In the genomic region with DNA sequence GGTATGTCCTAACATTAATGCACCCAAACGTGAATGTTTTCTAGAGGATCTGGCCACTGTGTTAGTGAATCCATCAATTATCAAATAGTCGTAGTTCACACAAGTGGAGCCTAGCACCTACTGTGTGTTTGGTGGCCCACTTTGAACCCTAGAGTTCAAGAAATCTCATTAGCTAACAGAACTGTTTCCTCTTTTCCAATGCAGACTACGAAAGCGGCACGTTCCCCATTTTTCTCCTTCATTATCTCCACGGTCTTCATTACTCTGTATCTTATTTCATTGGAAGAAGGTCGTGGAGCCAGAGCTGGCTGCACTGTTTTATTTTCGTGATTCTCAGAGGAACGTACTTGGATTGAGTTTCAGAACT, we compare ENCODE assay signal across 9 mouse cellular contexts. TPM values are rescaled to one million over a fixed set of nuclear protein-coding genes. Genes with fewer than 3 reads are reported as not detected.
DNase-seq lines count a peak whose midpoint lies in the region; ATAC-seq lines count a peak whose summit lies in the region.
"Had no signal": no experiment of that assay in that cellular context is flagged by ENCODE, and none has a peak within 500 bp of the region (broad histone marks: within the 10 kb centered on the region; RNA-seq: fewer than 3 reads in every experiment).

No protein-coding gene starts in this region.

- peak overlapping the region; percentile 91 for H3K4me2 ChIP-seq in neural tube, embryonic 11.5 days (ENCODE audit: low read depth)
- H3K4me2 ChIP-seq in forebrain, embryonic 14.5 days (ENCODE audit: low read length): peak overlapping the region; percentile 97
- H3K4me2 ChIP-seq in liver, embryonic 11.5 days: peak overlapping the region; percentile 99
- H3K4me2 ChIP-seq in stomach, embryonic 15.5 days: peak overlapping the region; percentile 99

- H3K9ac ChIP-seq in neural tube, embryonic 11.5 days (ENCODE audit: low read length): peak overlapping the region; percentile 61
- H3K9ac ChIP-seq in forebrain, embryonic 14.5 days (ENCODE audit: low read length): peak overlapping the region; percentile 69; the same call in 1 of the 2 replicates
- peak overlapping the region; percentile 72 for H3K9ac ChIP-seq in liver, embryonic 11.5 days (ENCODE audit: low read depth, low read length)
- 0 out of 2 replicates have a peak overlapping the region, but pooled peaks have one; percentile 38 for H3K9ac ChIP-seq in stomach, embryonic 15.5 days

- ATAC-seq in neural tube, embryonic 11.5 days (ENCODE audit: insufficient read depth, low FRiP score, low TSS enrichment): no peak
- no peak for ATAC-seq in forebrain, embryonic 14.5 days
- ATAC-seq in liver, embryonic 11.5 days (replicated peaks; ENCODE audit: low FRiP score): no peak
- ATAC-seq in stomach, embryonic 15.5 days (ENCODE audit: insufficient read depth, low FRiP score, low read depth): no peak

- DNase-seq in neural tube, embryonic 11.5 days (ENCODE audit: low spot score): no peak
- DNase-seq in neural tube, embryonic 10.5 days (ENCODE audit: extremely low spot score, low spot score): no peak
- DNase-seq in forebrain, embryonic 14.5 days (ENCODE audit: low spot score): no peak
- DNase-seq in liver, embryonic 11.5 days (ENCODE audit: low spot score): no peak
- DNase-seq in urinary bladder, postnatal 10 days (ENCODE audit: low spot score): no peak
- DNase-seq in adrenal gland, postnatal 36 days: no peak
- no peak for DNase-seq in gastrocnemius, adult 18-20 months (ENCODE audit: low spot score)
- DNase-seq: adrenal gland, adult 8-10 months had no signal

- no peaks in the 10 kb centered on the region for H3K36me3 ChIP-seq in neural tube, embryonic 11.5 days (ENCODE audit: control insufficient read depth, insufficient read depth, low read length)
- H3K36me3 ChIP-seq in forebrain, embryonic 14.5 days (ENCODE audit: control insufficient read depth, insufficient read depth, low read length): peaks cover 5% of the 10 kb centered on the region
- H3K36me3 ChIP-seq in liver, embryonic 11.5 days (ENCODE audit: control insufficient read depth, insufficient read depth, low read length): no peaks in the 10 kb centered on the region; the same call in none of the 2 replicates
- H3K36me3 ChIP-seq in stomach, embryonic 15.5 days: no peaks in the 10 kb centered on the region; the same call in 1 of the 2 replicates

- peak overlapping the region; percentile 52 for H3K4me3 ChIP-seq in neural tube, embryonic 11.5 days (ENCODE audit: low read depth, low read length)
- H3K4me3 ChIP-seq in forebrain, embryonic 14.5 days (ENCODE audit: low read depth, low read length): peak overlapping the region; percentile 55
- H3K4me3 ChIP-seq in liver, embryonic 11.5 days (ENCODE audit: low read depth, low read length): peak overlapping the region; percentile 72
- peak overlapping the region; percentile 57 for H3K4me3 ChIP-seq in stomach, embryonic 15.5 days (replicated peaks)

- H3K4me1 ChIP-seq in neural tube, embryonic 11.5 days (ENCODE audit: control insufficient read depth, insufficient read depth, low read length): peaks cover 7% of the 10 kb centered on the region; the same call in 1 of the 2 replicates
- H3K4me1 ChIP-seq in forebrain, embryonic 14.5 days (ENCODE audit: control insufficient read depth, insufficient read depth, low read length): peaks cover 8% of the 10 kb centered on the region
- peaks cover 14% of the 10 kb centered on the region for H3K4me1 ChIP-seq in liver, embryonic 11.5 days (replicated peaks; ENCODE audit: control insufficient read depth, insufficient read depth, low read length)
- H3K4me1 ChIP-seq in stomach, embryonic 15.5 days: peaks cover 11% of the 10 kb centered on the region; the same call in 1 of the 2 replicates

- no peak overlapping the region for H3K27ac ChIP-seq in neural tube, embryonic 11.5 days (ENCODE audit: low read depth, low read length)
- no peak overlapping the region for H3K27ac ChIP-seq in forebrain, embryonic 14.5 days (ENCODE audit: low read depth, low read length)
- H3K27ac ChIP-seq in liver, embryonic 11.5 days (ENCODE audit: low read depth, low read length): no peak overlapping the region
- no peak overlapping the region for H3K27ac ChIP-seq in stomach, embryonic 15.5 days

- H3K9me3 ChIP-seq in neural tube, embryonic 11.5 days (ENCODE audit: control insufficient read depth, low read length): no peaks in the 10 kb centered on the region
- H3K9me3 ChIP-seq in forebrain, embryonic 14.5 days (replicated peaks; ENCODE audit: control insufficient read depth, low read length): no peaks in the 10 kb centered on the region
- H3K9me3 ChIP-seq in liver, embryonic 11.5 days (ENCODE audit: control insufficient read depth, low read length): no peaks in the 10 kb centered on the region
- H3K9me3 ChIP-seq in stomach, embryonic 15.5 days: no peaks in the 10 kb centered on the region

- WGBS in neural tube, embryonic 11.5 days: 50% methylated on average over 9 of the region's 9 CpGs
- 34% methylated on average over 9 of the region's 9 CpGs for WGBS in forebrain, embryonic 14.5 days
- 37% methylated on average over 9 of the region's 9 CpGs for WGBS in liver, embryonic 11.5 days
- WGBS in stomach, embryonic 15.5 days: 34% methylated on average over 9 of the region's 9 CpGs

- peaks cover 7% of the 10 kb centered on the region for H3K27me3 ChIP-seq in neural tube, embryonic 11.5 days (ENCODE audit: control insufficient read depth, insufficient read depth, low read length)
- H3K27me3 ChIP-seq in forebrain, embryonic 14.5 days (replicated peaks; ENCODE audit: control insufficient read depth, insufficient read depth, low read length): 0 out of 2 replicates have a peak, but pooled peaks cover 3% of the 10 kb centered on the region
- H3K27me3 ChIP-seq in liver, embryonic 11.5 days (replicated peaks; ENCODE audit: control insufficient read depth, insufficient read depth, low read length): peaks cover 19% of the 10 kb centered on the region
- 0 out of 2 replicates have a peak, but pooled peaks cover 3% of the 10 kb centered on the region for H3K27me3 ChIP-seq in stomach, embryonic 15.5 days (replicated peaks)

RNA-seq across cellular contexts. Expression of gene Tmem25, which starts 0.8 kb away (rescaled TPM):
- polyA plus RNA-seq in neural tube, embryonic 11.5 days (2014; fragmentation: Nextera tagmentation; extraction: Ambion mirVana): 3.1 and 3.3 TPM in 2 replicates
- polyA plus RNA-seq in forebrain, embryonic 14.5 days (2014; fragmentation: Nextera tagmentation; extraction: Ambion mirVana): 4.7 and 5.9 TPM in 2 replicates
- polyA plus RNA-seq in liver, embryonic 11.5 days (2014; fragmentation: Nextera tagmentation; extraction: Ambion mirVana): 1.2 and 1.6 TPM in 2 replicates
- polyA plus RNA-seq in stomach, embryonic 15.5 days (2015; fragmentation: Nextera tagmentation; extraction: Ambion mirVana): 3.4 and 3.8 TPM in 2 replicates
- 1 to 10 TPM; 2.2 to 8.8 TPM for total RNA-seq in adrenal gland, postnatal 36 days (2021)
- 1 to 10 TPM; 4.2 to 6.5 TPM for total RNA-seq in gastrocnemius, adult 18-20 months (2021)

RNA-seq across cellular contexts. Expression of gene Ttc36, which starts 2.9 kb away (rescaled TPM):
- not detected in 2 replicates for polyA plus RNA-seq in neural tube, embryonic 11.5 days (2014; fragmentation: Nextera tagmentation; extraction: Ambion mirVana)
- polyA plus RNA-seq in forebrain, embryonic 14.5 days (2014; fragmentation: Nextera tagmentation; extraction: Ambion mirVana): 0.28 and 0.36 TPM in 2 replicates
- 5.2 and 7.3 TPM in 2 replicates for polyA plus RNA-seq in liver, embryonic 11.5 days (2014; fragmentation: Nextera tagmentation; extraction: Ambion mirVana)
- 2.3 and 9.4 TPM in 2 replicates for polyA plus RNA-seq in stomach, embryonic 15.5 days (2015; fragmentation: Nextera tagmentation; extraction: Ambion mirVana)
- total RNA-seq in adrenal gland, postnatal 36 days (2021): 1 to 10 TPM; 1.2 to 4.1 TPM
- under 1 TPM in 1 of 2 experiments, not detected in 1; 0.80 TPM for total RNA-seq in gastrocnemius, adult 18-20 months (2021)

RNA-seq across cellular contexts. Expression of gene Ift46, which starts 32.2 kb away (rescaled TPM):
- polyA plus RNA-seq in neural tube, embryonic 11.5 days (2014; fragmentation: Nextera tagmentation; extraction: Ambion mirVana): 144 and 145 TPM in 2 replicates
- polyA plus RNA-seq in forebrain, embryonic 14.5 days (2014; fragmentation: Nextera tagmentation; extraction: Ambion mirVana): 178 and 206 TPM in 2 replicates
- 48.9 and 54.0 TPM in 2 replicates for polyA plus RNA-seq in liver, embryonic 11.5 days (2014; fragmentation: Nextera tagmentation; extraction: Ambion mirVana)
- polyA plus RNA-seq in stomach, embryonic 15.5 days (2015; fragmentation: Nextera tagmentation; extraction: Ambion mirVana): 84.3 and 84.4 TPM in 2 replicates
- total RNA-seq in adrenal gland, postnatal 36 days (2021): 10 to 100 TPM; 68.9 to 97.6 TPM
- total RNA-seq in gastrocnemius, adult 18-20 months (2021): 10 to 100 TPM; 23.3 to 27.5 TPM

RNA-seq across cellular contexts. Expression of gene Arcn1, which starts 32.3 kb away (rescaled TPM):
- 211 and 214 TPM in 2 replicates for polyA plus RNA-seq in neural tube, embryonic 11.5 days (2014; fragmentation: Nextera tagmentation; extraction: Ambion mirVana)
- 138 and 152 TPM in 2 replicates for polyA plus RNA-seq in forebrain, embryonic 14.5 days (2014; fragmentation: Nextera tagmentation; extraction: Ambion mirVana)
- 171 and 202 TPM in 2 replicates for polyA plus RNA-seq in liver, embryonic 11.5 days (2014; fragmentation: Nextera tagmentation; extraction: Ambion mirVana)
- 189 and 208 TPM in 2 replicates for polyA plus RNA-seq in stomach, embryonic 15.5 days (2015; fragmentation: Nextera tagmentation; extraction: Ambion mirVana)
- total RNA-seq in adrenal gland, postnatal 36 days (2021): 100 to 1,000 TPM; 173 to 185 TPM
- total RNA-seq in gastrocnemius, adult 18-20 months (2021): 10 to 100 TPM; 70.7 to 81.5 TPM
